Mouse (Mus musculus) embryonic facial prominence, embryonic 13.5 days (tissue): ENCODE data around the gene Klhdc1. TPM values are rescaled to one million over a fixed set of nuclear protein-coding genes. Genes with fewer than 3 reads are reported as not detected.
A peak's percentile ranks its signal among the peaks of the same experiment; 100 is the strongest.

Experiments
- ATAC-seq: fragments of 200-750 bp; cut with Nextera tagmentation; 2 replicates; pipeline ENCODE4 v1.8.0; 2017; ENCODE audit warnings: low read depth; ENCODE audit not compliant: insufficient number of reproducible peaks, insufficient read depth, low FRiP score, low TSS enrichment
- H3K27ac ChIP-seq: fragments of 300-500 bp; sonication (generic); 2 replicates; pipeline ENCODE4 v1.5.1; 2015; ENCODE audit warnings: moderate library complexity, mild to moderate bottlenecking, inconsistent platforms
- H3K27me3 ChIP-seq: fragments of 300-500 bp; sonication (generic); 2 replicates; pipeline ENCODE4 v1.6.1; 2015; ENCODE audit warnings: mild to moderate bottlenecking, inconsistent platforms
- H3K36me3 ChIP-seq: fragments of 300-500 bp; sonication (generic); 2 replicates; pipeline ENCODE4 v1.6.1; 2015; ENCODE audit warnings: mild to moderate bottlenecking, inconsistent platforms
- H3K4me1 ChIP-seq: fragments of 300-500 bp; sonication (generic); 2 replicates; pipeline ENCODE4 v1.6.1; 2015; ENCODE audit warnings: inconsistent platforms
- H3K4me2 ChIP-seq: fragments of 300-500 bp; sonication (generic); 2 replicates; pipeline ENCODE4 v1.6.1; 2015; ENCODE audit warnings: moderate library complexity, mild to moderate bottlenecking, inconsistent platforms
- H3K4me3 ChIP-seq: fragments of 300-500 bp; sonication (generic); 2 replicates; pipeline ENCODE4 v1.5.1; 2015; ENCODE audit warnings: mild to moderate bottlenecking, inconsistent platforms
- H3K9ac ChIP-seq: fragments of 300-500 bp; sonication (generic); 2 replicates; pipeline ENCODE4 v1.6.1; 2015; ENCODE audit warnings: mild to moderate bottlenecking, inconsistent platforms
- H3K9me3 ChIP-seq: fragments of 300-500 bp; sonication (generic); 2 replicates; pipeline ENCODE4 v1.6.1; 2016; ENCODE audit warnings: inconsistent platforms
- WGBS: fragments of 180-500 bp; shearing (Covaris S2); methylation state at CpG from one replicate; pipeline ENCODE4 v1.1.7; 2015; ENCODE audit warnings: mixed read lengths; 5-methylcytosine and 5-hydroxymethylcytosine counted together
- polyA plus RNA-seq: library from polyadenylated mRNA; unstranded; fragments of >200 nt; fragmentation: Nextera tagmentation; extraction: Ambion mirVana; gene quantifications from 2 replicates; pipeline ENCODE4 v1.2.1, GENCODE M21; 2015

The Klhdc1 gene
- polyA plus RNA-seq, 1 experiment from 2014 or later: 10.5 TPM

DNA sequence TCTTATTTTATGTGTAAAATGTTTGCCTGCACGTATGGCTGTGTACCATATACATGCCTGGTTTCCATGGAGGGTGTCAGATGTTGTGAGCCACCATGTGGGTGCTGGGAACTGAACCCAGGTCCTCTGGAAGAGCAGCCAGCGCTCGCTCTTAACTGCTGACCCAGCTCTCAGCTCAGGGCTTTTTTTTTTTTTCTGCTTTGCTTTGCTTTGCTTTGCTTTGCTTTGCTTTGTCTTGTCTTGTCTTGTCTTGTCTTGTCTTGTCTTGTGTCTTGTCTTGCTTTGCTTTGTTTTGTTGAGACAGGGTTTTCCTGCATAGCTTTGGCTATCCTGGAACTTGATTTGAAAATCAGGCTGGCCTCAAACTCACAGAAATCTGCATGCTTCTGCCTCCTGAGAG, 39.9 kb downstream of the Klhdc1 start:
- Histone ChIP-seq H3K36me3 (no peaks in the 10 kb centered on the region), H3K27me3 (no peaks in the 10 kb centered on the region)
- WGBS: 91% methylated on average over 3 of the region's 3 CpGs

DNA sequence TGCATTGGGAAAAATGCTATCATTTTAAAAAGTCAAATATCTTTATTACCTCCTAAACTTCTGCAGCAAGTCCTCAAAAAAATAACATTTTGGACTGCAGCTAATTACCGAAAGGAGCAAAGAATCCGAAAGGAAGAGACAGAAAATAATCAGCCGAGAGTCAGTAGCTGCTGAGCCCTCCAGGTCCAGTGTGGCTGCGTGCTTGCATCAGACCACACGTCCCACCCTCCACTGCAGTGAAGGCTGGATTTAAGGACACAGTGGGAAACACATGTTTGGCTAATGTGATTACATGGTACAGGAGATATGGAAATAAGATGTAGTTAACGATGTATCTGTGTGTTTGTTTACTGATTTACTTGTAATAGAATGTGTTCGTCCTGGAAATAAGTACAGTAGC, 42.2 kb downstream of the Klhdc1 start:
- H3K27ac ChIP-seq: no peak overlapping the region
- H3K9ac ChIP-seq: no peak overlapping the region
- WGBS: 74% methylated on average over 7 of the region's 7 CpGs
- H3K4me2 ChIP-seq: no peak overlapping the region
- no peaks in the 10 kb centered on the region for H3K9me3 ChIP-seq
- no peak overlapping the region for H3K4me3 ChIP-seq
- no peak for ATAC-seq
- no peaks in the 10 kb centered on the region for H3K27me3 ChIP-seq
- no peaks in the 10 kb centered on the region for H3K4me1 ChIP-seq
- H3K36me3 ChIP-seq: no peaks in the 10 kb centered on the region

More for the DNA sequence above, 39.9 kb downstream of the Klhdc1 start:
- no peak overlapping the region for H3K4me2 ChIP-seq
- H3K4me3 ChIP-seq: no peak overlapping the region
- no peaks in the 10 kb centered on the region for H3K9me3 ChIP-seq
- H3K9ac ChIP-seq: no peak overlapping the region
- no peak overlapping the region for H3K27ac ChIP-seq
- no peak for ATAC-seq
- no peaks in the 10 kb centered on the region for H3K4me1 ChIP-seq

DNA sequence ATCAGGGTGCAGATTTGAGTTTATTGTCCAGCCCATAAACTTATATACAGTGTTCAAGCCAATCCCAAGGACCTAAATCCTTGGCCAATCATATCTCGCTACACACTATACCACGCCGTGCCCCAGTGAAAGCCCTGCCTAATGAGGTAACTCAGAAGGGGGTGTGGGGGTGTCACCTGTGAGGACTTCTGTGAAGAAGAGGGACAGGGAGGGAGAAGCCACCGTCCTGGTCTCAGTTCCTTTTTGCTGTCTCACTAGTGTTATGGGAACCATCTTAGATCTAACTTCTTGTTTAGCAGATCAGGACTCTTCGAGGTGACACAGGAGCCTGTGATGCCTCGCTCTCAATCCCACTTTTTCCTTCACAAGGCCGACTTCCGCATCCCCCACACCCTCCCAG, 46.6 kb downstream of the Klhdc1 start:
- Histone ChIP-seq H3K27ac (no peak overlapping the region), H3K27me3 (no peaks in the 10 kb centered on the region), H3K9ac (no peak overlapping the region), H3K36me3 (no peaks in the 10 kb centered on the region), H3K4me1 (no peaks in the 10 kb centered on the region), H3K9me3 (no peaks in the 10 kb centered on the region), H3K4me3 (no peak overlapping the region), H3K4me2 (no peak overlapping the region)
- 87% methylated on average over 8 of the region's 8 CpGs for WGBS
- no peak for ATAC-seq

DNA sequence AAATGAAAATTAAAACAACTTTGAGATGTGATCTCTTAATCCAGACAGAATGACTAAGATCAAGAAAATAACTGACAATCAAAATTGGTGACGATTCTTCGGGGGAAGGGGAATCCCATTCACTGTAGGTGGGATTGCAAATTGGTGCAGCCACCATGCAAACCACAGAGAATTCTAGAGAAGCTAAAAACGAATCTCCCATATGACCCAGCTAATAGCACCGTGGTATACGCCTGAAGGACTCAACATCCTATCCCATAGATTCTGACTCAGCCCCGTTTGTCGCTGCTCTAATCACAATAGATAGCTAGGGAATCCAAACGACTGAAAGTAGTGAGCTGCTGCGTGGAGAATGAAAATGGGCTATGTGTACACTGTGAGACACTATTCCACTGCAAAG, 47.7 kb downstream of the Klhdc1 start:
- Histone ChIP-seq H3K4me2 (no peak overlapping the region), H3K4me1 (no peaks in the 10 kb centered on the region), H3K36me3 (no peaks in the 10 kb centered on the region), H3K9ac (no peak overlapping the region), H3K9me3 (no peaks in the 10 kb centered on the region), H3K4me3 (no peak overlapping the region), H3K27me3 (no peaks in the 10 kb centered on the region), H3K27ac (no peak overlapping the region)
- no peak for ATAC-seq
- 79% methylated on average over 9 of the region's 9 CpGs for WGBS

DNA sequence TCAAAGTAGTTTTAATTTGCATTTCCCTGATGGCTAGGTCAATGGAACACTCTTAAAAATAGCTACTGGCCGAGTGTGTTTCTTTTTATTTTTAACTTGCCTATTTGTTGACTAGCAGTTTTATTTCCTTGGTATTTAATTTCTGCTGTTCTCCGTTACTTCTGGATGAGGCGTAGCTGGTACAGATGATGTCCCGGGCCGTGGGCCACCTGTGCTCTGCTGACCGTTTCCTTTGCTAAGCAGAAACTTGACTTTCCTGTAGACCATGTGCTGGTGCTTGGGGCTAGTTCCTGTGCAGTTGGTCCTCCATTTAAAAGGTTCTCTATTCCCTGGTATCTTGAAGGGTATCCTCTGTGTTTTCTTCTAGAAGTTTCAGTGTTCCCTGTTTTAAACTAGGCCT, 51.4 kb downstream of the Klhdc1 start:
- H3K27me3 ChIP-seq: no peaks in the 10 kb centered on the region
- no peaks in the 10 kb centered on the region for H3K36me3 ChIP-seq
- H3K4me1 ChIP-seq: peaks cover 7% of the 10 kb centered on the region
- WGBS: 84% methylated on average over 6 of the region's 6 CpGs
- no peak overlapping the region for H3K4me2 ChIP-seq
- no peak overlapping the region for H3K4me3 ChIP-seq
- ATAC-seq: no peak
- H3K27ac ChIP-seq: no peak overlapping the region
- no peak overlapping the region for H3K9ac ChIP-seq
- H3K9me3 ChIP-seq: no peaks in the 10 kb centered on the region

DNA sequence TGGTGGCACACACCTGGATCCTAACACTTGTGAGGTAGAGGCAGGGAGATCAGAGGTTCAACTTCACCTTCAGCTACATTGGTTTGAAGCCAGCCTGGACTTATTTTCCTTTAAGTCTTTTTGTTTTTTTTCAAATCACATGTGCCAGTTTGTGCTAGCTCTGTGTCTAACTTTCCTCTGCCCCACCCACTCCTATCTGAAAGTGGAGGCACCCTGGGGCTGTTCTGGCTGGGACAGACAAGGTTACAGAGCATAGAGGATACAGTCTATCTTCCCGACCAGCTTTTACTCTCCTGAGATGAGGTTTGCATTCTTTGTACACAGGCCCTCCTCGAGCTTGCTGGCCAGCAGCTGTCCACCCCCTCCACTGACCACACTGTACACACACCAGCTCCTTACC, 52.8 kb downstream of the Klhdc1 start:
- Histone ChIP-seq H3K4me1 (peaks cover 19% of the 10 kb centered on the region), H3K9ac (no peak overlapping the region), H3K9me3 (no peaks in the 10 kb centered on the region), H3K4me2 (no peak overlapping the region), H3K4me3 (no peak overlapping the region), H3K36me3 (no peaks in the 10 kb centered on the region), H3K27ac (no peak overlapping the region), H3K27me3 (no peaks in the 10 kb centered on the region)
- no peak for ATAC-seq
- 51% methylated on average over 2 of the region's 2 CpGs for WGBS

DNA sequence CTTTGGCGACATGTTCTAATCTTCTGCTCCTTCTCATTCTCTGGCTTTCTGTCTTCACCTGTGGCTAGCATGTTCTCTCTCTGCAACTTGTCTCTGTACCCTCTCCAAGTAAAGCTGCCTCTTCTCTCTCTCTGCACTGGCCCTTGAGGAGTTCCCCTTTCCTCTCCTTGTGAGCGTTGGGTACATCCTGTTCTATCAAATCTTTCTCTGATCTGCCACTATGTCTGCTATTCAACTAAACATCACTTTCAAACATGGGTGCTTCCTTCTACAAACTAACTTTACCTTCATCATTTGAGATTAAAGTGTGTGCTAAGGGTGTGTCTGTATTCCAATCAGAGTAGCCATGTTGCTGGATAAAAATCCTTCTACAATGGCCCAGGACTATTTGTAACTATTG, 54.0 kb downstream of the Klhdc1 start:
- Histone ChIP-seq H3K4me3 (no peak overlapping the region), H3K9ac (no peak overlapping the region), H3K27me3 (no peaks in the 10 kb centered on the region), H3K36me3 (peaks cover 1% of the 10 kb centered on the region; the same call in 1 of the 2 replicates), H3K9me3 (no peaks in the 10 kb centered on the region), H3K27ac (no peak overlapping the region), H3K4me1 (peaks cover 28% of the 10 kb centered on the region), H3K4me2 (no peak overlapping the region)
- no peak for ATAC-seq
- 95% methylated on average over 2 of the region's 2 CpGs for WGBS

DNA sequence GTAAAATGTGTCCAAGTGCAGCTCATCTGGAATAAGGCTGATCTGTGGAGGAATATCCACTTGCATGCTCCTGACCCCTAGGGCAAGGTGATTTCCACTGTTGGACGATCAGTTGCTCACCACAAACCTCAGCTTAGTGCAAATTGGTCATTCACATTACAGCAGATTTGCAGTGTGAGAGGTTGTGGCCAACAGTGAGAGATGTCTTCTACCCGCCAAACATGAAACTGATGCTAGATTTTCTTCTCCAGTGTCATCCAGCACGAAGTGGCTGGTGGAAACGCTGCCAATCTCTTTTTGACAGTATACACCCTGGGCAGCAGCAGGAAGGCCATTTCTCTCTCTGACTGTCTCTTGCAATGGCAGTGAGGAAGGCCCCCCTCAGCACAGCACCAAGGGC, 54.7 kb downstream of the Klhdc1 start:
- H3K9ac ChIP-seq: peak overlapping the region; percentile 98
- H3K4me3 ChIP-seq: peak overlapping the region; percentile 90
- no peaks in the 10 kb centered on the region for H3K9me3 ChIP-seq
- no peak for ATAC-seq
- WGBS: 75% methylated on average over 4 of the region's 4 CpGs
- peaks cover 8% of the 10 kb centered on the region for H3K36me3 ChIP-seq
- no peak overlapping the region; the same call in 1 of the 2 replicates for H3K27ac ChIP-seq
- no peaks in the 10 kb centered on the region for H3K27me3 ChIP-seq
- peak overlapping the region; percentile 73 for H3K4me2 ChIP-seq
- peaks cover 28% of the 10 kb centered on the region for H3K4me1 ChIP-seq

DNA sequence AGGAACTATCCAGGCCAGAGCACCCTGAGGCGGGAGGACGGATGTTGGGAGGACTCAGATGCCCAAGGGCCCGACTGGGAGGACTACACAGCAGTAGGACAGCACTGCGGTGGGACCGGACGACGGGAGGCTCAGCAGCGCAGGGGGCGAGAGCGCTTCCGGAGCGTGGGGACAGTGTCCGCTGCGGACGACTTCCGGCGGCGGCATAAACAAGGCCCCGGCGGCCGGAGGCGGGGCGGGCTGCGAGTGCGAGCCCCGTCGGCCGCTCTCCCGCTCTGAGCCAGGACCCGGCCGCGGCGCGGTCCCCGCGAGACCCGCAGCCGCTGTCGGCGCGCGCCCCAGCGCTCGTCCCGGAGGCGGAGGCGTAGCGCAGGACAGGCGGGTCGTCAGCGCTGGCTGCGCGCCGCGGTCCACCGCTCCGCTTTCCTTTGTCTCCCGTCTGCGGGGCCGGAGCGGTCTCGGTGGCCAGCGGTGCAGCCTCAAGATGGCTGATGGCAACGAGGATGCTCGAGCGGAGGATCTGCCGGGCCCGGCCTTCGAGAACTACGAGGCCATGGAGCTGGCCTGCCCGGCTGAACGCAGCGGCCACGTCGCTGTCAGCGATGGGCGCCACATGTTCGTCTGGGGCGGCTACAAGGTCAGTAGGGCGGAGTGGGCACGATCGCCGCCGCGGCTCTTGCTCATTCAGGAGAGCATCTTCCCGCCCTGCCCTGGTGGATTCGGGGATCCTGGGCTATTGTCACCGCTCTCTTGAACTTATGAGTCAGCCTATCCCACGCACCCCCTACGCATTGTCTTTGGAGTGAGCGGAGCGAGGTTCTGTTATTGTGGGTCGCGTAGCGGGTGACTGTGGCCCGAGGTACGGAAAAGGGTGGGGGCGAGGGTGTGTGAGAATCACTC, 55.8 kb downstream of the Klhdc1 start, which contains the start of gene Klhdc2:
TSS of gene Klhdc2 (plus strand) at position 171 of the 900 bp plus-strand sequence.
- Histone ChIP-seq H3K9me3 (no peaks in the 10 kb centered on the region), H3K4me3 (peak within 1 kb of the TSS; percentile 90), H3K4me1 (peaks cover 28% of the 10 kb centered on the region), H3K36me3 (peaks cover 17% of the 10 kb centered on the region), H3K27ac (peak within 1 kb of the TSS; percentile 96), H3K9ac (peak within 1 kb of the TSS; percentile 98), H3K27me3 (no peaks in the 10 kb centered on the region), H3K4me2 (peak within 1 kb of the TSS; percentile 73)
- peak; percentile 87 for ATAC-seq
- under 1% methylated on average over 90 of the region's 98 CpGs for WGBS

DNA sequence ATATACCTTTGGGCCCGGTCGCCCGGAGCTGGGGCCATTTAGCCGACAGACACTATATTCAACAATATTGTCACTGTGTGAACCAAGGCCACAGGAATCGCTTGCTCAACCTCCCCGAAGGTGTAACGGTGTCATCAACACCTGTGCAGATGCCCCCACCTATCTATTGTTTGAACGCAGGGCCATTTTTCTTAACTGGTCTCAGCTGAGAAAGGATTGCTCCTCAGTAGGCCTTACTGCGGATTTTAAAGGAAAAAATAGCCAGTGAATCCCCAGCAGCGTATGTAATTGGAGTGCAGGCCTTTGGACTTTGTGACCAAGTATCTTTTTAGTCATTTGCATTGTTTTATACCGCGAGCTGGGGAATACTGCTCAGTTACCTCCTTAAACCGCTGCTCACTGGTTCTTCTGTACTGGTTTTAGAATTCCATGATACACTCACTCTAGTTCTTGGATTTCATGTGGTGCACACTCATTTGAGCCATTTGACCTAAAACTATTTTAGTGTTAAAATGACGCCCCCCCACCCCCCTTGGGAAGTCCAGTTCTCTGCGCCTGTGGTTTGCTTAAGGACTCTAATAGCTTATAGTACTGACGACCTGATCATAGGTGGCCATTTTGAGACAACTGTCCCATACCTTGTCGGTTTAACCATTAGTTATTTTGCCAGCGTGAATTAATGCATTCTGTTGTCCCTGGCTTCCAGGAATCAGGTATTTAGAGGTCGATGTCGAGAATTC, 56.6 kb downstream of the Klhdc1 start:
- Histone ChIP-seq H3K4me1 (peaks cover 28% of the 10 kb centered on the region), H3K27me3 (no peaks in the 10 kb centered on the region), H3K4me3 (peak overlapping the region; percentile 90), H3K36me3 (peaks cover 25% of the 10 kb centered on the region), H3K27ac (peak overlapping the region; percentile 96), H3K9ac (peak overlapping the region; percentile 98), H3K9me3 (no peaks in the 10 kb centered on the region), H3K4me2 (peak overlapping the region; percentile 73)
- ATAC-seq: no peak
- WGBS: 19% methylated on average over 20 of the region's 20 CpGs

DNA sequence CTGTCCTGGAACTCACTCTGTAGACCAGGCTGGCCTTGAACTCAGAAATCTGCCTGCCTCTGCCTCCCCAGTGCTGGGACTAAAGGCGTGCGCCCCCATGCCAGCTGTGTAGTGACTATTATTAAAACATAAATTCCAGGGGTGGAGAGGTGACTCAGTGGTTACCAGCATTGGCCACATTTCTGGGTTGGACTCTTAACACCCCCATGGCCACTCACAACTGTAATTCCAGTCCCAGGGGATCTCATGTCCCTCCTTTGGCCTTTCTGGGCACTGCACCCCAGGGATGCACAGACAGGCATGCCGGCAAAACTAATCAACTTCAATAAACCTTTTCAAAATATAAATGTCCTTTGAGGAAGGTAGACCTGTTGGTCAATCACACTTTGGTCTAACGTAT, 57.3 kb downstream of the Klhdc1 start:
- peak overlapping the region; percentile 73 for H3K4me2 ChIP-seq
- H3K27me3 ChIP-seq: no peaks in the 10 kb centered on the region
- no peak for ATAC-seq
- H3K9ac ChIP-seq: no peak overlapping the region
- H3K4me3 ChIP-seq: peak overlapping the region; percentile 10; the same call in 1 of the 2 replicates
- H3K9me3 ChIP-seq: no peaks in the 10 kb centered on the region
- H3K36me3 ChIP-seq: peaks cover 30% of the 10 kb centered on the region
- WGBS: 93% methylated on average over 4 of the region's 4 CpGs
- no peak overlapping the region for H3K27ac ChIP-seq
- peaks cover 28% of the 10 kb centered on the region for H3K4me1 ChIP-seq
